Mouse (Mus musculus) liver, embryonic 14.5 days (tissue): ENCODE measurements at regions not wholly inside any gene's neighbourhood (a gene's known extent, or its start where the extent isn't known, plus 50 kb on each side); places are given as distances from the start of the nearest gene placed in this dataset.

Experiments used
- CTCF ChIP-seq: IDR thresholded peaks from 2 replicates; pipeline ENCODE4 v1.5.1; 2016; ENCODE audit warnings: antibody characterized with exemption, low read depth, control low read depth
- EP300 ChIP-seq: IDR thresholded peaks from 2 replicates; pipeline ENCODE4 v1.6.1; 2016; ENCODE audit warnings: antibody characterized with exemption, low read depth

DNA sequence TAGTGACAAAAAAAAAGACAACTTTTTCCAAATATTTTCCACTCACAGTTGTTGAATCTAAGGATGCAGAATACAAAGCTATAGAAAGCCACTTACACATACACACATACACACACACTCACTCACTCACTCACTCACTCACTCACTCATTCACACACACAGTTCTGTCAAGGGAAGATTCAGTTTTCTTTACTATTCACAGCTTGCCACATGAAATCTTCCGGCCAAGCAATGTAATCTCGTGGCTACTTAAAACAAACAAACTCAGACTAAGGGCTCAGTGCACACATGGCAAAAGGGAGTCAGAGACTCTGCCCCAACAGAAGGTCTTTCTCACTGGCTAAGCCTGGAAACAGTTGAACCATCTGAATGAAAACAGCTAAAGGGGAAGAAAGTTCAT is 53.8 kb upstream of the Sfrp2 start:
- TF ChIP-seq CTCF (no peak), EP300 (no peak)
